Mouse (Mus musculus): ENCODE data around the gene Ccdc88c.
A peak's percentile ranks its signal among the peaks of the same experiment; 100 is the strongest.

Gene Ccdc88c

GRCm38 (mm10) chr12:100928286-100928685 lies 100.6 kb downstream of the Ccdc88c start:
- no peak for DNase-seq (ENCODE audit: low spot score)

DNA sequence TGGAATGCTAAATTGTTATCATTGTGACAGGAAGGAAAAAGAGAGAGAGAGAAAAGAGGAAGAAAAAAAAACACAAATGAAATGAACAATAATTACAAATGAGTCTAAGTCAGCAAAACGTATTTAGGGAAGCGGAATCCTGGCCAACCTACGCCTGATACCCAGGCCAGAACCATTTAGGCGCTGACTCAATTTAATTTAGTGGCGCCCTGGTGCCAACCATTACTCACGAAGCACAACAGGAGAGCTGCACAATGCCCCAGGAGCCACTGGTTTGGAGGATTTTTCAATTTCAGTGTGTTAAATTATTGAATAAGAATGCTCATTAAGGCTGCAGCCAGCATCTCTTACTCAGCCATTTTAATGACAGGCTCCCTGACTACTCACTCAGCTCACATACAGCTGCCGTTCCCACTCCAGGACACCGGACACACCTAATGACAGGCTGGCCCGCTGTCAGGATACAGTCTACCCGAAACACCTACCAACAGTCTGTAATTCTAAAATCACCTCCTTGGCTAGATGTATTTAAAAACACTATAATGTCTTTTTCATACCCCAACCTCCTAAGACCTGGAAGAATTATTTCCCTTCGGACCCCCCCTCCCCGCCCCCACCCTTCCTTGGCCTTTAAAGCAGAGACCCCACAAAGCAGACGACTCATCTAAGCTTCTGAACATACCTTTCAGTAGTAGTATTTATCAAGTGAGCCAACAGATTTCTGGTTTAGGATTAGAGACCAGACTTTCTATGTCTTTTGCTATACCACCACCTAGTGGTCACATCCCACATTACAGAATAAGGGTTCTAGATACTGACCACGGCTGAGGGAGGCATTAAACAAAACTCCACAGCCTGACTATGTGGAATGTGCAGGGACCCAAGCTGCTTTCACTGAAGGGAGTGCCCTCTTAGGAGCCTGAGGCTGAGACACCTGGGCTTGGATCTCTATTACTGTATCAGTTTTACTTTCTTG lies 102.9 kb downstream of the Ccdc88c start:
- peak; percentile 71 for DNase-seq (ENCODE audit: low spot score)

- DNase-seq (ENCODE audit: low spot score), result no peak
These were observed 104.1 kb downstream of the Ccdc88c start for GRCm38 (mm10) chr12:100924646-100925339.

GRCm38 (mm10) chr12:100910731-100911130 lies 118.1 kb downstream of the Ccdc88c start:
- DNase-seq (ENCODE audit: low spot score), result no peak

- no peak for DNase-seq (ENCODE audit: low spot score)
These were observed 119.1 kb downstream of the Ccdc88c start for GRCm38 (mm10) chr12:100909765-100910164.

- no peak for DNase-seq (ENCODE audit: low spot score)
These were observed 120.4 kb downstream of the Ccdc88c start for GRCm38 (mm10) chr12:100908298-100909034.

DNA sequence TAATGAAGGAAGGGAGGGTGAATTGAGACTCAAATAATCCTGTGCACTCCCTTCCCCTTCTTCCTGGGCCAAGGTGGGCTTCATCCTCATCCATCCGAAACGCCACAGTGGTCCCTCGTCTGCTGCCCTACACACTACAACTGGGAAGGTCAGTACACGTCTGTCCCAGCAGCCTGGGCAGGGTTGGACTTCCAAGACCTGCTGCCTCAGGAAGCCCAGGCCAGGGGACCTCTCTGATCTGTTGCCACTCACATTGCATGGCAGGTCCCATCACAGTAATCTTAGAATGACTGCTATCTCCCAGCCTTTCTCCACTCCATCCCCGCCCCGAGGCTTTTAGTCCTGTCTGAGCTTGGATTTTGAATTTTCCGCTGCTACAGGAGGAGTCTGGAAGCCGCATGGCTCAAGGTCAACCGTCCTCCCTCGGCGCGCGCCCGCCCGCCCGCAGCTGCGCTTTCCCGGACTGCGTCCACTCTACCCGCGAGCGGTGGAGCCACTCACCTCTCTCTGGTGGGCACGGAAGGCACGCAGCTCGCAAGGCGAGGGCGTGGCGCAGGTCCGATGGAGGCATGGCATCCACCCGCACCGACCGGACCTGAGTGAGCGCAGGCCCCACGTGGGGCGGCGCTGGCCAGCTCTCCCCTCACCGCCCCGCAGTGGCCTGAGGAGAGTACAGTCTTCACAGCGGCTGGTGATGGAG lies 121.1 kb downstream of the Ccdc88c start, which contains the start of gene Gpr68:
Gpr68 (minus strand) TSS at position 601 of the 700 bp plus-strand sequence.
- no peak for DNase-seq (ENCODE audit: low spot score)

GRCm38 (mm10) chr12:100906861-100907260 lies 122.0 kb downstream of the Ccdc88c start:
- DNase-seq (ENCODE audit: low spot score), result no peak

GRCm38 (mm10) chr12:100903761-100904160 lies 125.1 kb downstream of the Ccdc88c start:
- no peak for DNase-seq (ENCODE audit: low spot score)

DNA sequence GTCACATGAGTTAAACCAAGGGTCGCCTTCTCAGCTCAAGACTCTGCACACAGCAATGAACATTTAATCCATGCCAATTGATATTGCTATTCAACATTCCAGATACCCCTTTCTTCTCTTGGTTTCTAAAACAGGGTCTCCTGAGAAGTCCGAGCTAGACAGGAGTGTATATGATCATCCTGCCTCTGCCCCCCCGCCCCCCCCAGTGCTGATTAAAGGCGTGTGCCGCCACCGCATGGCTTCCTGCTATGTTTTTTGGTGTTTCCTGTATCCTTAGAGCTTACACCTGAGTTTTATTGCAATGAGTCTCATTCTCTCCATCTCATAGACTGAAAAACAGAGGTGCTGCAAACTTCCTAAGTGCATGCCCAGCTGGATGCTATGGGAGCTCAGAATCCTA lies 127.5 kb downstream of the Ccdc88c start:
- DNase-seq (ENCODE audit: low spot score), result no peak

- no peak for DNase-seq (ENCODE audit: low spot score)
These were observed 128.0 kb downstream of the Ccdc88c start for GRCm38 (mm10) chr12:100900901-100901300.

DNA sequence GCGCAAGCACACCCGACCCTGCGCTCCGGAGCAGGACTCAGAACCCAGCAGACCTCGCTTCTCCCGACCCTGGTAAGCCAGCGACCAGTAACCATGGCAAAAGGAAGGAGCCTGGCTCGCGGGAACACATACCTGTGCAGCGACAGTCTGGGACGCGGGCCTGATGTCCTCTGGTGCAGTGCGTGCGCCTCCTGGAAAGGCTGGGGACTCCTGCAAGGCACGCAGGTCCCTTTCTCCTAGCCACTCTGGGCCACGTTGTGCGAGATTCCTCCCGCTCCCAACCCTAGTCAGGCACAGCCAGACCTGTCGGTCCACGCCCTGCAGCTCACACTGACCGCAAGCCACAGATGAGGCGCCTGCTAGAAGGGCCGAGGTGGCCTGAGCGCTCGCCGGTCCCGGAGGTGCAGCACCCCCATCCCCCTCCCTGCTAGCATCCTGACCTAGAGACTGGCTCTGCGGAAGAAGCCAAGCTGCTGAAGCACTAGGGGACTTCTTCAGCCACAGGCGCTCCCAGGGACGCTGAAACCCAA lies 129.7 kb downstream of the Ccdc88c start:
- DNase-seq (ENCODE audit: low spot score), result no peak

DNA sequence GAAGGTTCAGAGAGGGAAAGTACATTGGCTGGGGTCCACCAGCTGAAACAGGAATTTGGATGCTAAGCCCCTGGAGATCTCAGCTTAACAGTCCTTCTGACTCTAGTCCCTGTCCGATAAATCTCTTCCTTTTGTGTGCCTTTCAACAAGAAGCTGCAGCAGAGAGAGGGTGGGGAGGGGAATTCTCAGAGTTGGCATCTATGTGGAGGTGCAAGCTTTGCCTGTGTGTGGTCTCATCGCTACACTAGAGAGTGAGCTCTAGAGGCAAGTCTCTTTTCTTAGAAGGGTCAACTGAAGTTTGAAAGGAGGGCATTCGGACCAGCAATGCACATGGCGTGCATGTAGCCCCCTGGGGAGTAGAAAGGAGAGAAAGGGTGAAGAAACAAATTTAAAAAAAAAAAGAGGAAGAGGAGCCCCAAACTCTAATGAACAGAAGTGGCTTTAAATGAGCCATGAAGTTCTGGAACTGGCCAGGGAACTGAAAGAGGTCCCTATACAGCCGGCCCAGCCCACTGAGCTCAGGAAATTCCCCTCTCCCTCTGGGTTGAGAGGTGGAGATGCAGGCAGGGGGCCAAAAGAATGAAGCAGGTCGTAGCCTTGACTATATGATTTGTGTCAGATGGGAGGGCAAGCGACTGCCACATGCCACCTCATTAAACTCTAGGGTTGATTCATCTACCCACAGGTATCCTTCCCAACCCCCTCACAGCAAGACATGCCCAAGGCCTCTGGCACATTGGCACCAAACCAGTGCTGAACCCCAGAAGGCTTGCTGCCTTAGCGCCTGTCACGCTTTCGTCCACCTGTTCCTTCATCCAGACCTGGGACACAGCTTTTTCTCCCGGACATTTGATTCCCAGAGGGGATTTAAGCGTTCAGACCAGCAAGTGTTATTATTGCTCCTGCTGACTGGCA lies 130.9 kb downstream of the Ccdc88c start:
- DNase-seq (ENCODE audit: low spot score), result no peak

- no peak for DNase-seq (ENCODE audit: low spot score)
These were observed 132.2 kb downstream of the Ccdc88c start for GRCm38 (mm10) chr12:100896661-100897060.

GRCm38 (mm10) chr12:100895504-100895903 lies 133.4 kb downstream of the Ccdc88c start:
- DNase-seq (ENCODE audit: low spot score), result no peak

DNA sequence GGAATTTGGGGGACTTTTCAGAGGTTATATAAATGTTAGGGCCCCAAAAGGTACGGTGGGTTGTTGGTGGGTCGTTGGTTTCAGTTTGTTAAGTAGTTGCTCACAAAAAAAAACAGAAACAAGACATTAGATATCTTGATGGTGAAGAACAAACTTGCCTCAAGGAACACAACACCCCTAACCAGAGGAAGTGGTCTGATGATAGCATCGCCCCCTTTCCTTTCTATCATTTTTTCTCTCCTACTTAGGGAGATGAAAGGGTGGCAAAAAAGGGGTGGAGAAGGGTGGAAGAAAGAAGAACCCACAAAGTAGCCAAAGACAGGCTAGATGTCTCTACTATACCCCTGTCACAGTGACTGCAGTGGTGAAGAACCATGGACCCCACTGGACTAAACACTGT lies 138.3 kb downstream of the Ccdc88c start:
- DNase-seq (ENCODE audit: low spot score), result no peak

DNA sequence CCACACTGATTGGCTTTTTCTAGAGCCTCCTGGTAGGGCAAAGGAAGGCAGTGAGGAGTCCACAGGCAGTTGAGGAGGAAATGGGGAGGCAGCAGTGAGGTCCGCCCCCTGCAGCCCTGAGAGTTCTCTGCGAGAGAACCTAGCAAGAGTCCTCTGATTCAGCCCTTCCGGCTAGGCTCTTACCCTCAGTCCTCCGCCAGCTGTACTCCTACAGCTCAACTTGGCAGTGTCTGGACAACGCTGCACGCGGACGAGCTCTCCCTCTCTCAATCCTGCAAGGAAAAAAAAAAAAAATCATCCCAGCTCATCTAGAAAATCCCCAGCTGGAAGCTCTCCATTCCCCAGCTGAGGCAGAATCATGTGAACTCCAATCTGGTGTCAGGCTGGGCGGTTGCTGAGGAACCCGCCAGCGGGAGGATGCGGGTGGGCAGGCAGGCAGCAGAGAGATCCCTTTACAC lies 141.0 kb downstream of the Ccdc88c start:
- peak; percentile 23 for DNase-seq (ENCODE audit: low spot score)

DNA sequence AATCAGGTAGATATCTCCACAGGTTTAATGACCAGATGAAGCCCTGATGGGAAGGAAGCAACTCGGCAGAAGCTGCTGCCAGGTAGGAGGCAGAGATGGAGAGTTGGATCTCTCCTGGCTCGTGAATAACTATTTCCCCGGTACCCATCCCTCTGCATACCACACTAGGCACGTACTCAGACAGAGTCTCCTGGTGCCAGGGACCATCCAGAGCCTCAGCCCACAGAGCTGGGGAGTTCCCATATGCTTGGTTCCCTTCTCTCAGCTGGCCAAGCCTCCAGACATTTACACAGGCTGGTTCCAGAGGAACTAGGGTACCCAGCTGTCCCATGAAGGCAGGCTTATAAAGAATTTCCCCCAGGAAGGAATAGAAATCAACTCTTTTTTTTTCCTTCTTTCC lies 142.0 kb downstream of the Ccdc88c start:
- no peak for DNase-seq (ENCODE audit: low spot score)

DNA sequence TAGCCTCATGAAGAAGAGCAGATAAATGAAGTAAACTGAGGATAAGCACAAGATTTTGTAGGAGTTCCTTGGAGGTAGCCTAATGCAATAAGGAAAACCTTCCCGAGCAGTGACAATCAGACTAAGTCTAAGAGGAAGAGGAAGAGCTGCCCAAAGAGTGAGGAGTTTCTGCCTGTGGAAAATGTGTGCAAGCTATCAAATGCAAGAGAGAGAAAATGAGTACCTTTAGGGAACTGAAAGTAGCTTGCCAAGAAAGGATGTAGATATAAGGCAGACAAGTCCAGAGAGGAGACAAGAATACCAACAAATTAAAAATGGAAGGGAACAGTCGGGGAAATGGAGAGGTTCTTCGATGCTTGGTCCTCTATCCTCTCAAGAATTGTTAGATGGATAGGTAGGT lies 143.3 kb downstream of the Ccdc88c start:
- no peak for DNase-seq (ENCODE audit: low spot score)

GRCm38 (mm10) chr12:100883168-100883567 lies 145.7 kb downstream of the Ccdc88c start:
- no peak for DNase-seq (ENCODE audit: low spot score)
